Mouse (Mus musculus) neural tube, embryonic 12.5 days (tissue): Measurements from ENCODE around the gene Slc22a14. TPM values are rescaled to one million over a fixed set of nuclear protein-coding genes. Genes with fewer than 3 reads are reported as not detected.

ENCODE experiments used
- ATAC-seq: fragments of 200-750 bp; cut with Nextera tagmentation; 2 replicates; pipeline ENCODE4 v1.8.0; 2017; ENCODE audit warnings: low read depth, mild to moderate bottlenecking, moderate TSS enrichment, moderate library complexity; ENCODE audit not compliant: low FRiP score
- H3K27ac ChIP-seq: fragments of 300-500 bp; sonication (generic); 2 replicates; pipeline ENCODE4 v1.5.1; 2016
- H3K27me3 ChIP-seq: fragments of 300-500 bp; sonication (generic); replicated peaks from 2 replicates; pipeline ENCODE4 v1.6.1; 2016; ENCODE audit warnings: mild to moderate bottlenecking
- H3K36me3 ChIP-seq: fragments of 300-500 bp; sonication (generic); 2 replicates; pipeline ENCODE4 v1.6.1; 2016; ENCODE audit warnings: mild to moderate bottlenecking
- H3K4me1 ChIP-seq: fragments of 300-500 bp; sonication (generic); 2 replicates; pipeline ENCODE4 v1.6.1; 2016
- H3K4me2 ChIP-seq: fragments of 300-500 bp; sonication (generic); replicated peaks from 2 replicates; pipeline ENCODE4 v1.6.1; 2016; ENCODE audit warnings: mild to moderate bottlenecking
- H3K4me3 ChIP-seq: fragments of 300-500 bp; sonication (generic); 2 replicates; pipeline ENCODE4 v1.5.1; 2016
- H3K9ac ChIP-seq: fragments of 300-500 bp; sonication (generic); 2 replicates; pipeline ENCODE4 v1.6.1; 2016; ENCODE audit warnings: mild to moderate bottlenecking
- H3K9me3 ChIP-seq: fragments of 300-500 bp; sonication (generic); 2 replicates; pipeline ENCODE4 v1.6.1; 2016; ENCODE audit warnings: mild to moderate bottlenecking
- WGBS: fragments of 180-500 bp; shearing (Covaris S2); methylation state at CpG from one replicate; pipeline ENCODE4 v1.1.7; 2016; 5-methylcytosine and 5-hydroxymethylcytosine counted together
- polyA plus RNA-seq: library from polyadenylated mRNA; unstranded; fragments of >200 nt; fragmentation: Nextera tagmentation; extraction: Ambion mirVana; gene quantifications from 2 replicates; pipeline ENCODE4 v1.2.1, GENCODE M21; 2016

The Slc22a14 gene
- polyA plus RNA-seq, 1 experiment from 2014 or later, result not detected

- H3K9me3 ChIP-seq, result no peaks in the 10 kb centered on the region
- H3K4me2 ChIP-seq, result no peak overlapping the region
- no peak overlapping the region for H3K27ac ChIP-seq
- no peaks in the 10 kb centered on the region for H3K27me3 ChIP-seq
- WGBS, result 78% methylated on average over 9 of the region's 9 CpGs
- no peaks in the 10 kb centered on the region for H3K36me3 ChIP-seq
- ATAC-seq, result no peak
- H3K9ac ChIP-seq, result no peak overlapping the region
- 0 out of 2 replicates have a peak, but pooled peaks cover 3% of the 10 kb centered on the region for H3K4me1 ChIP-seq
- H3K4me3 ChIP-seq, result no peak overlapping the region
These were observed 222.0 kb downstream of the Slc22a14 start for GRCm38 (mm10) chr9:119143372-119143771.

GRCm38 (mm10) chr9:119142066-119142465 lies 223.3 kb downstream of the Slc22a14 start:
- Histone ChIP-seq H3K9me3 (no peaks in the 10 kb centered on the region), H3K4me3 (no peak overlapping the region), H3K36me3 (no peaks in the 10 kb centered on the region), H3K27ac (no peak overlapping the region), H3K4me1 (0 out of 2 replicates have a peak, but pooled peaks cover 3% of the 10 kb centered on the region), H3K4me2 (no peak overlapping the region), H3K27me3 (no peaks in the 10 kb centered on the region), H3K9ac (no peak overlapping the region)
- WGBS, result 88% methylated on average over 5 of the region's 5 CpGs
- no peak for ATAC-seq

DNA sequence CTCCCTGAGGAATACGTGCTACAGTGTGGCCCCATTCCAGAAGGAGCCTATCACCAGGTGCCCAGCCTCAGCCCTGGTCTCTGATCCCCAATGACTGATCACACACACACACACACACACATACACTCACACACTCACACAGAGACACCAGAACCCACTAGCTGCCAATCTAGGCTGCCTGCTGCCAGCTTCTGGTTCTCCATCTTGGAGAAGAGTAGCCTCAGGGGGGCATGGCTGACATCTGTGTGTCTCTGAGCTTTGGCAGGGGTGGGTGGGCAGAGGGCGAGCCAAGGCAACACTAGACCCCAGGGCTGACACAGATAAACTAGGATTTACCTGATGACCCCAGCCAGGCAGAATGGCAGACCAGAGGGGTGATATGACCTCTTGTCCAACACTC lies 226.5 kb downstream of the Slc22a14 start:
- Histone ChIP-seq H3K36me3 (no peaks in the 10 kb centered on the region), H3K9ac (no peak overlapping the region), H3K27me3 (no peaks in the 10 kb centered on the region), H3K4me2 (no peak overlapping the region), H3K9me3 (no peaks in the 10 kb centered on the region), H3K27ac (no peak overlapping the region), H3K4me3 (no peak overlapping the region), H3K4me1 (no peaks in the 10 kb centered on the region)
- WGBS, result 89% methylated on average over 2 of the region's 2 CpGs
- no peak for ATAC-seq

DNA sequence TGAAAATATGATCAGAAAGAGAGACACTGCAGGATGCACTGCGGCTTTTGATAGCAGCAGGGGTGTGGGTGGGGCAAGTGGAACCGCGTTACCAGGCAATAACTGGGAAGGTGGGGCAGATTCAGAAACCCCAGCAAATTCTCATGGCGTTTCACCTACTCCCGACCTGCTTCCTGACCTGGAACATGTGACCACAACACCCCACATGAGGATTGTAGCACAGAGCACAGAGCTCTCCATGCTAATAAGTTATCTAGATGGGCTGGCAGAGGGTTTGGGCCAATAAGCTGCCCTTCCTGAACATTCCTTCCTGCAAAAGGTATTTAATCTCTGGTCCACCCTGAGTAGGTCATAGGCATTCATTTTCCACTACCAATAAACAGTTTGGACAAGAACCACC lies 234.7 kb downstream of the Slc22a14 start:
- 71% methylated on average over 5 of the region's 5 CpGs for WGBS
- H3K36me3 ChIP-seq, result no peaks in the 10 kb centered on the region
- H3K9me3 ChIP-seq, result no peaks in the 10 kb centered on the region

GRCm38 (mm10) chr9:119128436-119129181 lies 236.7 kb downstream of the Slc22a14 start:
- H3K9me3 ChIP-seq, result no peaks in the 10 kb centered on the region
- whole genome bisulfite sequencing, result 82% methylated on average over 12 of the region's 12 CpGs
- no peak overlapping the region for H3K9ac ChIP-seq
- no peak for ATAC-seq
- no peak overlapping the region for H3K4me2 ChIP-seq
- H3K27ac ChIP-seq, result no peak overlapping the region
- H3K27me3 ChIP-seq, result no peaks in the 10 kb centered on the region
- no peaks in the 10 kb centered on the region for H3K36me3 ChIP-seq
- no peak overlapping the region for H3K4me3 ChIP-seq
- H3K4me1 ChIP-seq, result peaks cover 5% of the 10 kb centered on the region; the same call in 1 of the 2 replicates

More for the DNA sequence above, 234.7 kb downstream of the Slc22a14 start:
- H3K4me3 ChIP-seq, result no peak overlapping the region
- no peak overlapping the region for H3K9ac ChIP-seq
- peaks cover 5% of the 10 kb centered on the region; the same call in 1 of the 2 replicates for H3K4me1 ChIP-seq
- ATAC-seq, result no peak
- no peak overlapping the region for H3K27ac ChIP-seq
- H3K4me2 ChIP-seq, result no peak overlapping the region
- H3K27me3 ChIP-seq, result no peaks in the 10 kb centered on the region

DNA sequence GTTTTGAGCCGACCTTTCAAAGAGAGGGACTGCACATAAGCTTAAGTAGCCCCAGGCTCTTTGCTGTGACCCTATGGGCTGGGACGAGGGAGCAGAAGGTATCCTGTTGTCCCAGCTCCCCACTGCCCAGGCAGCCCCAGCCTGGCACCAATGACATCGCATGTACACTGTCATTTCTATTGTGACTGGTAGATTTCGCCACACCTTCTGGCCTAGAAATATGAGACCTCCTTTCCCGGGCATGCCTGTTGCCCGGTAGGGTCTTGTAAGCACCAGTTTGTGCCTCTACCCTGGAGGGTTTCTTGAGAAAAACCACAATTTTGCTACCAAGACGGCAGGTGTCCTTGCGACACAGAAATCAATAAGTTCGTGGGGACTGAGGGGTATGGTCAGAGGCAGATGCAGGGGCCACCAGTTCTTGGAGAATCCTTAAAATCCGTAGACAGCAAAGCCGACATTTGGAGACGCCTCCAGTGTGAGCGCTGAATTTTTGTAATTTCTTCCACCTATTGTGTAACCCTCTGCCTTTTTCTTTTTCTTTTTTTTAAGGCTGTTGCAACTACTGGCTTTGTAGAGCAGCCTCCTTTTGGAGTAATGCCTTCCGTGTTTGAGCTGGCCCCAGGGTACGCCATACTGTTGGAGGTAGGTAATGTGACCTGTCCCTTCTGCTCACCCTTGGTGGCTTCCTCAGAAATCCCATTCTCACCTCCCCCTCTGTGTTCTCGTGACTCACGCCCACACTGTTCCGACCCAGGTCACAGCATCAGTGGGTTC lies 242.6 kb downstream of the Slc22a14 start:
- Histone ChIP-seq H3K4me3 (no peak overlapping the region), H3K27me3 (no peaks in the 10 kb centered on the region), H3K9ac (no peak overlapping the region), H3K9me3 (no peaks in the 10 kb centered on the region), H3K36me3 (no peaks in the 10 kb centered on the region), H3K4me1 (peaks cover 4% of the 10 kb centered on the region; the same call in 1 of the 2 replicates), H3K4me2 (no peak overlapping the region), H3K27ac (no peak overlapping the region)
- 86% methylated on average over 18 of the region's 18 CpGs for WGBS
- no peak for ATAC-seq

DNA sequence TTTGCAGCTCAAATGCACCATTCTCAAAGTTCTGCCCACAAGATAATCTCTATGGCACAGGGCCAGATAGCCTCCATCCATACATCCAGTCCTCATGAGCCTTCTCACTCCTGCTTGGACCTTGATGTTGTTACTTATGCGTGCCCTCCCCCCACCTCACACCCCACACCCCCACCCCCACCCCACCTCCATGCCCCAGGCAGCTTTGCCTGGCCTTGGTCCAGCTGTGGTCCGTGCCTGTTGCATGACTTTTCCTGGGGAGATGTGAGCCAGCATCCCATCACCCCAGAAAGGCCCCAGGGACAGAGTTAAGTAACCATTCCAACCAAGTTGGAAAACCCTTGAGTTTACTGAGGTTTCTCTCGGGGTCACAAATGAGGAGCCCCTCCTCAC lies 245.2 kb downstream of the Slc22a14 start:
- Histone ChIP-seq H3K4me3 (no peak overlapping the region), H3K4me1 (peaks cover 4% of the 10 kb centered on the region; the same call in 1 of the 2 replicates), H3K36me3 (no peaks in the 10 kb centered on the region), H3K4me2 (no peak overlapping the region), H3K27me3 (no peaks in the 10 kb centered on the region), H3K9ac (no peak overlapping the region), H3K9me3 (no peaks in the 10 kb centered on the region), H3K27ac (no peak overlapping the region)
- 76% methylated on average over 3 of the region's 3 CpGs for WGBS
- no peak for ATAC-seq

Other genes starting within 250 kb of the Slc22a14 start
- gene Acaa1b, start 208.5 kb downstream of the Slc22a14 start, polyA plus RNA-seq, result 1.5 and 1.7 TPM in 2 replicates
- gene Gm47289, start 206.4 kb downstream of the Slc22a14 start, polyA plus RNA-seq, result not detected in 2 replicates
- gene Slc22a13, start 156.5 kb downstream of the Slc22a14 start, polyA plus RNA-seq, result not detected in 2 replicates
- 18.8 and 19.9 TPM in 2 replicates for gene Oxsr1, start 43.1 kb downstream of the Slc22a14 start, polyA plus RNA-seq
- gene Acaa1a, start 25.9 kb downstream of the Slc22a14 start, polyA plus RNA-seq, result 87.6 and 91.8 TPM in 2 replicates
- 6.1 and 6.4 TPM in 2 replicates for gene Myd88, start 24.1 kb downstream of the Slc22a14 start, polyA plus RNA-seq
- gene Xylb, start 8.2 kb downstream of the Slc22a14 start, polyA plus RNA-seq, result 4.5 and 6.5 TPM in 2 replicates
- 100 and 107 TPM in 2 replicates for gene Acvr2b, start 36.6 kb upstream of the Slc22a14 start, polyA plus RNA-seq
- gene Exog, start 79.4 kb upstream of the Slc22a14 start, polyA plus RNA-seq, result 43.5 and 44.4 TPM in 2 replicates
- 1.6 and 2.1 TPM in 2 replicates for gene Scn5a, start 213.5 kb upstream of the Slc22a14 start, polyA plus RNA-seq